Mouse (Mus musculus) MEL-GATA-1-ER (cell line): ENCODE data around the gene Tbcd.

Experiments
- DNase-seq: peaks from one replicate; pipeline ENCODE4 v3.0.0-alpha.2; 2012; ENCODE audit warnings: low read depth; ENCODE audit errors: extremely low read depth

Gene Tbcd

GRCm38 (mm10) chr11:121536528-121536927, 84.8 kb downstream of the Tbcd start:
- no peak for DNase-seq

DNA sequence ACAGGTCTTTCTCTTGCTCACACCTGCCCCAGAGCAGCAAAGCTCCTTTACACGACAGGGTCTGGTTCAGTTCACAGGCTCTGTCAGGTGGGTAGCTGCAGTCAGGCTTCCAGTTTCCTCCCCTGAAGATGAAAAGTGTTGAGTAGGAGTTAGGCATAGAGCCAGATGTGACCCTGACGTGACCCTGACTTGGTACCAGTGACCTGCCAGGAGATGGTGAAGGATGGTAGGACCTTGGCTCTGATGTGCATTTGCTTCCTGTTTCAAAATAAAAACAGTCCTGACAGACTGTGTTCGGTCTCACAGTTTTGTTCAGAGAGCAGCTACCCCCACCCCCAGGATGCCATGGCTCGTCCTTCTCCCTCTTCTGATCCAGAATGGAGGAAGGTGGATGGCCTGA, 90.7 kb downstream of the Tbcd start:
- no peak for DNase-seq

DNA sequence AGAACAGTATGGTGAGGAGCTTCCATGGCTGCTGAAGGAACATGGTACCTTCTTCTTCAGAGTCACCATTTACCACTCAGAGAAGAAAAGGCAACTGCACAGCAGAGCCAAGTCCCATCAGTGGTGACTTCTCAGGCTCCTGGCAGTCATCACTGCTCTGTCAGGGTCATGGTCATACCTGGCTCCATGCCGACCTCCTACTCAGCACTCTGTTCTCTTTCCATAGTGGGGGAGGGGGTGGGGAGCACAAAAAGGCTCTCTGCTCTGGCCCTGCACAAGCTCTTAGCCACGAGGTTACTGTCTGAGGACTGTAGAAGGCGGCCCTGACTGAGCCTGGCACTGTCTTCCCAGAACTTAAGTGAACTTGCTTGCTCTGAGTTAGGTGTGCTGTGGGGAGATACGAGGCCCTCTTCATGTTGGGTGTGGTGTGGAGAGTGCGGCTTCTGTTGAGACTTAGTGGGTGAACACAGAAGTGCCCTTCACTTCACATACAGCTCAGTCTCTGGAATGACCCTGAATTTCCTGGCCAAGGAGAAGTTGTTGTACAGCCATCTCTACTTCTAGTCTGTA, 91.6 kb downstream of the Tbcd start:
- DNase-seq, result no peak

DNA sequence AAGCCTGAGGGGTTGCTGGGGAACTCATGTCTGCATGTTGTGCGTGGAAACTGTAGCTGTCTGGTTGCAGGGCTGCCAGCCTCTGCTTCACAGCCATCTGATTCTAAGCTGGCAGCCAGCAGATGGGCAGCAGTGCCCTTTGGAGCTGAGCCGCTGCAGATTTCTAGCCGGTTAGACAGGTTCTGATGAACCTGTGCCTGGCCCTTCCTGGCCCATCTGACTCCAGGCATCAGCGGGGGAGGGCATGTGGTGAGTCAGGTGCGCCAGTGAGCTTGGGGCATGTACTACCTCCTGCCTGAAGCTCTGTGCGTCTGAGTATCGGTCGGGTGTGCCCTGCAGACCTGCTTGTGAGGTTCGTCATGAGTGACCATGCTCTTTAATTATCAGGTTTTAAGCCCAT, 92.2 kb downstream of the Tbcd start:
- DNase-seq, result no peak

- no peak for DNase-seq
Measured at GRCm38 (mm10) chr11:121544755-121545397, 93.1 kb downstream of the Tbcd start.

GRCm38 (mm10) chr11:121545398-121546034, 93.8 kb downstream of the Tbcd start:
- no peak for DNase-seq

- DNase-seq, result no peak
Measured at GRCm38 (mm10) chr11:121547234-121547633, 95.5 kb downstream of the Tbcd start.

GRCm38 (mm10) chr11:121547925-121548324, 96.2 kb downstream of the Tbcd start:
- DNase-seq, result no peak

DNA sequence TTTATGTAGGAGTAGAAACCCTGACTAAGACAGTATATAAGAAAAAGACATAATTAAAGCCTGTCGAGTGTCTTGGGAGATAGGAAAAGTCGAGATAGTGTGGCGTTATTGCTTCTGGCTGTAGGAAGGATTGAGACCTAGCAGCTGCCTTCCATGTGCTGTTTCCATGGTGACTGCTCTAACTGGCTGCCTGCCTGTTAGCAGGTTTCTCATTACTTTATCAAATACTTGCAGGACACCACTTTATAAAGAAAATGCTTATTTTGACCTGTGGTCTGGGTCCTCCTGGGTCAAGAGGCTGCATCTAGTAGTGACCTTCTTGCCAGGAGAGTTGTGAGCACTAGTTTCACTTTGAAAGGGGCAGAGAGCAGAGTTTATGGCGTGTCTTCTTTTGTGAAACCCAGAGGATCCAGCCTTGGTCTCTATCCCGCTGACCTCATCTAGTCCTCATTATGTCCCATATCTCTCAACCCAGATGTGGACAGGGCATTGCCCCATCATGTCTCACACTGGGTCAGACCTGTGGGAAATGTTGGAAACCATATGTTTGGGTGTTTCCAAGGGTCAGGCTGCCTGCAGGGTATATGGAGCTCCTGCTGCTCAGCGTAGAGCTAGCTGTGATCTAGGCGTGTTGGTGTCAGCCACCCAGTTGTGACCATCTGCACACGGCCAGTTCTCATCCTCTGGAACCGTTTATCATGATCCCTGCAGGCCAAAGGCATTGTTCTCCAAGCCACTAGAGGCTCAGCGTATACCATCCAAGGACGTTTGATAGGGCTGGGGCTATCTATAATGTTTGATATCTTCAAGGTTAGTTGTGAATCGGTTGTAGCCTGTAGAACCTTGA, 97.5 kb downstream of the Tbcd start:
- peak; percentile 47 for DNase-seq

DNA sequence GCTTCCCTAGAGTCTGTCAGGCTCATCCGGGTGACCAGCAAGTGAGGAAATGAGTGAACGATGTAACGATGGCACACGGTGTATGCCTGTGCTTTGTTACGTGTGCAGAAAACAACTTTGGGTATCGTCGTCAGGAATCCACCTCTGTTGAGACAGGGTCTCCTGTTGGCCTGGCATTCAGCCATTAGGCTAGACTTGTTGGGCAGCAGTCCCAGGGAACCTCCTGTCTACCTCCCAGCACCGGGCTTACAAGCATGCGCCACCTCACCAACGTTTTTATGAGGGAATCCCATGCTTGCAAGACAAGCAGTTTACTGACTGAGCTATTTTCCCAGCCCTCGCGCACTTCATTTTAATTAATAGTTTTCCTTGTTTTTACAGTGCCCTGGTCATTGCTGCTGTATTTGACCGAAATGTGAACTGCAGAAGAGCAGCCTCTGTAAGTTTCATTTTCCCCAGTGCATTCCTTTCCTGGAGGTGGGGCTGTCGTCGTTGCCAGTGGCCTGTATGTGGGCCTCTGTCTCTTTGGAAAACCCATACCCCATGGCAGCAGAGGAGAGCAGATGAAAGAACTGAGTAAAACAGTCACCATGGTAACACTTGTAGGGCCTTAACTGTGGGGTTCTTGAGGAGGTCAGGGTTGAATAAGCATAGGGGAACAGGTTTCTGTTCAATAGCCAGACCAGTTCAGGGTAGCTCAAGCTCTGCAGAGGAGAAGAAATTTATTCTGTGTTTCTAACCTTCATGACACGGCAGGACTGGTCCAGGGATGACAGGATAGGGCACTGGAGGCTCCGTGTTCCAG, 98.3 kb downstream of the Tbcd start:
- DNase-seq, result no peak

DNA sequence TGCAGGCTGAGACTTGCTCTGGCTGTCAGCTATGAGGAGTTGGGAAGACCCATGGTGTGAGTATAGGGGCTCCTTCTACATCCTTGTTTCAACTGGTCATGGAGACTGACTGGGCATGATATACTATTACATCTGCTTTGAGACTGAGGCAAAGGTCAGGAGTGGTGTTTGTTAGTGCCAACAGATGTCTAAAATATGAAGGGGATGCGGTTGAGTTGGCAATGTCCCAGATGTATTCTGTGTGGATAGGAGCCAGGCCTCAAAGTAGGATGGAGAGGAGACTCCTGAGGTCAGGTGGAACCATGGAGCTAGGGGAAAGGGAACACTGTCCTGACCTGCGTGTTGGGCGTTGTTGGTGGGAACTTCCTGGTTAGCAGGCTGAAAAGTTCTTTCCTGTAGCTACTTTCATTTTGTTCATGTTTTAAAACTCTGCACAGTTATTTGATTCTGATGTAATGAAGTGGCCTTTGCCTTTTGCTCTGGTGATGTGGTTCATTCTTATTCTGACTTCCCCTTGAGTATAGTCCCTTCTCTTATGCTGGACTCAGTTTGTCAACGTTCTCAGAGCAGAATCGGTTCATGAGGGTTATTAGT, 99.6 kb downstream of the Tbcd start:
- DNase-seq, result no peak

- no peak for DNase-seq
Measured at GRCm38 (mm10) chr11:121552167-121552566, 100.4 kb downstream of the Tbcd start.

- no peak for DNase-seq
Measured at GRCm38 (mm10) chr11:121552846-121553457, 101.2 kb downstream of the Tbcd start.

GRCm38 (mm10) chr11:121553458-121553857, 101.7 kb downstream of the Tbcd start:
- no peak for DNase-seq

DNA sequence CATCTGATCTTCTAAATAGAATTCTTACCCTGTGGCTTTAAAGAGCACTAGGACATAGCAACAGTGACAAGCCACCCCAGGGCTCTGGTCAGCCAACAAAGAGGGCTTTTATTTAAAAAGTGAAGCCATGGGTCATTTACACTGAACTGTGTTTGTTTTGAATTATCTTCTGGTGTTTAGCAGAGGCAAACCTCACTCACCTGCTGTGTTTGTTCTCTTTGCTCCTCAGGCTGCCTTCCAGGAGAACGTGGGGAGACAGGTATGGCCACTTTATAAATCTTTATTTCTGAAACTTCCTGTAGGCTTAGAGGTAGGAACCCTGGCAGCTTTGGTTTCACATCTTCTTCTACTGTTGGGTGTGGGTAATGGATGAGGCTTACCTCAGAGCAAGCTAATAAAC, 105.0 kb downstream of the Tbcd start:
- no peak for DNase-seq

DNA sequence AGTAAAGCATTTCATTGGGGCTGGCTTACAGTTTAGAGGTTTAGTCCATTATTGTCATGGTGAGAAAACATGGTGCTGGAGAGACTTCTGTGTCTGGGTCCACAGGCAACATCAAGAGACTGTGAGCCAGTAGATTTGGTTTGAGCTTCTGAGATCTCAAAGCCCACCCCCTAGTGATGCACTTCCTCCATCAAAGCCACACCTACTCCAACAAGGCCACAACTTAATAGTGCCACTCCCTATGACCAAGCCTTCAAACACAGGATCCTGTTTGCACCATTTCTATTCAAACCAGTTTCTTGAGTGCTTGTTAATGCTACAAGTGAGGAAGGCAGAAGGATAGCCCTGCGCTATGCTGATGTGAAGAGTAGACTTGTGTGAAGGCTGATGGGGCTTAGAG, 106.2 kb downstream of the Tbcd start:
- DNase-seq, result no peak

GRCm38 (mm10) chr11:121558522-121558921, 106.8 kb downstream of the Tbcd start:
- no peak for DNase-seq

DNA sequence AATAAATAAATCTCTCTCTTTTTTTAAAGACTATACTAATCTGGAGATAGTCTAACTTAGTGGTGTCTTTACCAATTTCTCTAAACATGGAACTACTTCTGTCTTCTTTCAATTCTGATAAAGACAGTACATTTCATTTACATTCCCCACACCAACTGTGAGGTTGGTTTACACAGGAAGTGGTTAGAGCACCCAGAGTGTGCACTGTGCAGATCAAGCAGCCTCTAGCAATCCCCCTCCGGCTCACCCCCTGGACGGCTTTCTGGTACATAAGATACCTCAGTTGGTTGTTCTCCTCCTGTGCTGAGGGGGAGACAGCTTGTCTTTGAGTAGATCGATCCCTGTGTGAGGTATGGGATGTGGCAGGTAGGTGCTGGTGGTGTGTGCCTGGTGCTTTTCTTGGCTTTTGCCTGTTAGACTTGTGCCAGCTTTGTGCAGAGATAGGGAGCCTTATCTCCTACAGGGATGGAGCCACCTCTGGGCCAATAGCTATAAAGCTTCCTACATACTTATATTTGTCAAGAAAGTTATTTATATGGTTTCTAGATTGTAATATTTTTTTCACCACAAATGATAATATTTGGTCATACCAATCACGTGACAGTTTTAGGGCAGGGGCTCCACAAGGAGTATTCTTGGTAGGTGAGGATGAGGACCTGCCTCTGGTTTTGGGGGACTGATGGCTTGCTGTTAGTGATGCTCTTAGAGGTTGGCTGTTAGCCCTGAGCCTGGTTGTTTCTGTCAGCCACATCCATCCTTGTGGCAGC, 108.0 kb downstream of the Tbcd start:
- peak; percentile 92 for DNase-seq

- peak; percentile 68 for DNase-seq
Measured at GRCm38 (mm10) chr11:121560294-121560663, 108.5 kb downstream of the Tbcd start.

DNA sequence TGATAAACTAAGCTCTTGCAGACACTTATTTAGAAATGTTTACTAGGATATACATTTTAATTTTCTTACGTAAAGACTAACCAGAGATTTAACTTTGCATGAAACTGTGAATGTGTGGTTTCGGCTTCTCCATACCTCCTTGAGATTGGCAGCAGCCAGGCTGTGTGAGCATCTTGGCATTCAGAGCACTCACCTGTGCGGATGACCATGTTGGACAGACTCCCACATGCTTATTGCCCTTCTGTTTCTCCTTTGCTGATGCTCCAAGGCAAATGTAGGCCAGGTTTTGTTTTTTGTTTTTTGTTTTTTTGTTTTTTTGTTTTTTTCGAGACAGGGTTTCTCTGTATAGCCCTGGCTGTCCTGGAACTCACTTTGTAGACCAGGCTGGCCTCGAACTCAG, 111.6 kb downstream of the Tbcd start:
- no peak for DNase-seq
